Mouse (Mus musculus): Measurements from ENCODE around the gene E2f2.
A peak's percentile ranks its signal among the peaks of the same experiment; 100 is the strongest.

The E2f2 gene

DNA sequence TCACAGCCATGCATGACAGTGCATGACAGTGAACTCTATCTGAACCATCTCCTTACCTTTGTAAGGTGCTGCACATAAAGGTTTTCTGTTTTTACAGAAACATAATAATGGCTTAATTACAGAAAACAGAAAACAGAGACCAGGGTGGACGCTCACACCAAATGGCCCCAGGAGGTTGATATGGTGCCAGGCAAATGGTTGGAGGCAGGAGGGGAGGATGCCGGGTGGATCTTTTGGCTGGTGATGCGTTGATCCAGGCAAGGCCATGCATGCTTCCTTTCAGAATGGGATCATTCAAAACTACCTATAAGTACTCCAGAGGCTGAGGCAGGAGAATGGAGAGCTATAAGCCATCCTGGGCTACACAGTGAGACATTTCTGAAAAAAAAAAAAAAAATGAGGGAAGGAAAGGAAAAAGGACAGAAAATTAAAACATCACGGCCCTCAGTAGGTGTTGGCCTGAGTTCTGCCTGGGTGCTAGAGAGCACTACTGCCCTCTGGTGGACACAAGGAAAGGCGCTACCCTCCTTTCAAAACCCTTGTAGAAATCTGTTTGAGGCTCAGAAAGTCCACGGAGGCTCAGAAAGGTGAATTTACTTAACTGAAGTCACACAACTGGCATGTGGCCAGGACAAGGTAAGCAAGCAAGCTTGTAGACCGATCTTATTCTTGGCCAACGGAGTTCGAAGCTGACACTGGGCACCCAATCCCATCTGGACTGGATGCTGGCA is 27.5 kb downstream of the E2f2 start:
- DNase-seq (ENCODE audit: low read depth): peak; percentile 81

DNA sequence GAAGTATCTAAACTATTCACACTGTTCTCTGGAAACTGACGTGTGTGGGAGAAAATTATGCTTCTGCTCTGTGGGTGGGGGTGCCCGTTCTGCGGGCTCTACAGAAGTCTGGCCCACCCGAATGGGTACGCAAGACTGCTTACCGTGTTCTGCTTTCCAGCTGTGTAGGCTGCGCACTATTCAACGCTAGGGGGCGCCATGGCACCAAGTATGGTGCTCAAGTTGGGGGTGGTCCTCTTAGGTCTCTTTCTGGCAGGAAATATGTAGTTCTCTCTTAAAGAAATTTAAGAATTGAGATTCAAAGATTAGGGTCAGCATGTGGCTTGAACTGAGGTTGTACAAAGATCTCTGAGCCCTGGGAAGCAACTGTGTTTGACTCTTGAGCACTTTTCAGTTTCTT is 30.3 kb downstream of the E2f2 start:
- peak; percentile 90 for DNase-seq (ENCODE audit: low read depth)

DNA sequence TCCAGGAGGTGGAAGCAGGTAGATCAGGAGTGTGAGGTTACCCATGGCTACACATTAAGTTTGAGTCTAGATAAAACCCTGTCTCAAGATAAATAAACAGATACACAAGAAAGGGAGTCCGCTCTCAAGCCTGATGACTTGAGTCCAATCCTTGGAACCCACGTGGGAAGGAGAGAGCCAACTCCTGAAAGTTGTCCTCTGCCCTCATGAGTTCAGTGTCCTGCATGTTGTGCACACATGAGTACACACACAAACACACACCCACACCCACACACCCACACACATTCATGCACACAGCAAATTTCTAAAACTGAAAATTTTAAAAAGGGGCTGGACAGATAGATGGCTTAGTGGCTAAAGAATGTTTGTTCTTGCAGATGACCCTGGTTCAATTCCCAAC is 32.6 kb downstream of the E2f2 start:
- no peak for DNase-seq (ENCODE audit: low read depth)

DNA sequence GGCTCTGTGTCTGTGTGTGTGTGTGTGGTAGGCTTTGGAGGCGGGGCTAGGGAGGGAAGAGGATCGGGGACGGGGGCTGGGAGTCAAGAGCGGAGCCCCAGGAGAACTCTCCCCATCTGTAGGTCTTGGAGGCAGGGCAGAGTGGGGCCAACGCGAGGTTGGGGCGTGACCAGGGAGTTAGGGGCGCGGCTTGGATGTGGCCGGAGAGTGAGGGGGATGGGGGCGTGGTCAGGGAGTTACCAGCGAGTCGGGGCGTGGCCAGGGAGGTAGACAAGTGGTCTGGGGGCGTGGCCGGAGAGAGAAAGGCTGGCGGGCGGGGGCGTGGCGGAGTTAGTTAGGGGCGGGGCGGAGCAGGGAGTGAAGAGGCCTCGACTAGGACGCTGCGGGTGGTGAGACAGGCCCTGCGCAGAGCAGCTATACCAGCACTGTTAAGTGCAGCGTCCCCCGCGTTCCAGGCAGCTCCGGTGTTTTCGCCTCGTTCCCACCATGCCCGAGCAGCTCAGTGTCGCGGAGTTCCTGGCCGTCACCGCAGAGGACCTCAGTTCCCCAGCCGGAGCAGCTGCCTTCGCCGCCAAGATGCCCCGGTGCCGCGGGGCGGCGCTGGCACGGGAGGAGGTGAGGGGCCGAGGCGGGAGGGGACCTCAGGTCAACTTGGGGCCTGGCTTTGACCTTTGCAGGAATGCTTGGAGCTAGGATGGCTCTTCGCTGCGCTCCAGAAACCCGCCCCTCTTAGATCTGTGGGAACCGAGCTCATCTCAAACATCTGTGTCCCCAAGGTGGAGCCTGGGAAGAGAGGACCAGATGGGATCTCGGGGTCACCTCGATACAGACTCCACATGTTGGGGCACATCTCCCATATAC is 34.1 kb downstream of the E2f2 start, which contains the start of gene Asap3:
Gene Asap3, plus strand, starts transcription at position 333 of the 861 bp plus-strand sequence.
- peak; percentile 97 for DNase-seq (ENCODE audit: low read depth)

DNA sequence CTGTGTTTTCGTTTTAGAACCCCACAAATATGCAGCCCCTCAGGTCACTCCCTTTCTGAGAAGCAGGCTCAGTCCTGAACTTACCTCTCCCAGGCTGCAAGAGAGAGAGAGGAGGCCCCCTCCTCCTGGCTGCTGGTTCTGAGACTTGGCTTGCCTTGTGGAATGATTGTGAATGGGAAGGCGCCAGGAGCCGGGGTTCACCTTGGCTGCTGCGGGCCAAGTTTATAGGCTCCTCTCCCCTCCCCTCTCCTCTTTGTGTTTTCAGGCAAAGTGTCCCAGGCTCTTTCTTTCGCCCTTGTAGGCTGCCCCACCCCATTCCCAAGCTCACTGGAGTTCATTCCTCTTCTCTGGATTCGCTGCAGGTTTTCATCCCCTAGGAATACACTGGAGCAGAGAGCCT is 34.7 kb downstream of the E2f2 start:
- no peak for DNase-seq (ENCODE audit: low read depth)

DNA sequence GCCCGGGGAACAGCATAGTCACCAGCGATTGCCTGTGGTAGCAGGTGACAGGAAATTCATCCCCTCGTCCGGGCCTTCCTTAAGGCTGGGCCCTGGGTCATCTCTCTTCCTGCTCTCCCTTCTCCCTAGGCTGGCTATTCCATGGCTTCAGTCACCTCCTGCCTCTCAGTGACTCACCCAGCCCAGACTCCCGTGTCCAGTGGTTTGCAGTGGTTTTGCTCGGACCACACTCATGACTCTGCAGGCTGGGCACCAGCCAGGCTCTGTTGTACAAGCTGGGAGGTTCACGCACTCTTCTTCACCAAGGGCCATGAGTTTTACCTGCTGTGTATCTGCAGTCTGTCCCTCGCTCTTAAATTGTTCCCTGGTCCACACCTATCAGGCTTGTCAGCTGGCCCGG is 38.7 kb downstream of the E2f2 start:
- no peak for DNase-seq (ENCODE audit: low read depth)

DNA sequence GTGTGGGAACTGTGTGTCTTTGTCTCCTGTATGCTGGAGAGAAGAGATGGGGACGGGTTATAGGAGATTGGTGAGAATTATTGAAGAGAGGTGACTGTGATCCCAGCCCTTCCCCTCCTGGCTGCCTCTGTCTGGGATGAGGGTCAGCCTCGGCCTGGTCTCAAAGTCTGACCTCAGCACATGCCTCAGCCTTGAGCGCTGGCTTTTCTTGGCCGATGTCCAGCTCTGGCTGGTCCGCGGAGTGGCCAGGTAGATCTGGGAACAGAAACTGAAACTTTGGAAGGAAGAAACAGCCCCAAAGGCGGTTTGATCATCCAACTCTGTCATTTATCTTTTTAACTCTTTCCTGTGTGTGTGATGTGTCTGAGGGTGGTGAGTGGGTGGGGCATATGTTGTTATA is 41.4 kb downstream of the E2f2 start:
- DNase-seq (ENCODE audit: low read depth): no peak

DNA sequence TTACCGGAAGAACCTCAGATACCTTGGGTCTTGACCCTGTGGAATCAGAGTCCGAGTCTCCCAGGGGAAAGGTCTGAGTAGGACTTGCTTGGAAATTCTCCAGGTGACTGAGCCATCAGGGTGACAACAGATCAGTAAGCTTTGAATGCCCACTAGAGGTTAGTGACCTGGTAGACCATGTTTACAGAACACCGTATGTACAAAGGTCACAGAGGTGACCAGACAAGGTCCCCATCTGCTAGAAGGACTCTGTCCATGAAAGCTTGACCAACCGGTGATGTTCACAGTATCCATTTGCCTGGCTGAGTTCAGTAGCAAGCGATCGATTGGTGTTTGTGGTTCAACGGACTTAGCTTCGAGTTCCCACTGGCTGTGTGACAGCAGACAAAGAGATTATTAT is 42.6 kb downstream of the E2f2 start:
- no peak for DNase-seq (ENCODE audit: low read depth)

DNA sequence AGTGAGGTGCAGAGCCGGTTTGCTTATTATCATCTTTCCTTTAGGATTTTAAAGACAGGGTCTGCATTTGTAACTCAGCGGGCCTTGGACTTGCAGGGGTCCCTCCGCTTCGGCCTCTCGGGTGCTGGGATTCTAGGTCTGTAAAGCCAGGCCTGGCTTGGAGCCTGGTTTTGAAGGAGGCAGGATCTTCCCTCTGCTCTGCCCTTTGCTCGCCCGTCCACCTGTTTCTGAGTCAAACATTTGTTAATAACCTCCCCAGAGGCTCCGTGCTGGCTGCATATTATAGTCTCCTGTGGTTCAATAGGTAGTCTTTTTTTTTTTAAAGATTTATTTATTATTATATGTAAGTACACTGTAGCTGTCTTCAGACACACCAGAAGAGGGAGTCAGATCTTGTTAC is 43.4 kb downstream of the E2f2 start:
- no peak for DNase-seq (ENCODE audit: low read depth)

DNA sequence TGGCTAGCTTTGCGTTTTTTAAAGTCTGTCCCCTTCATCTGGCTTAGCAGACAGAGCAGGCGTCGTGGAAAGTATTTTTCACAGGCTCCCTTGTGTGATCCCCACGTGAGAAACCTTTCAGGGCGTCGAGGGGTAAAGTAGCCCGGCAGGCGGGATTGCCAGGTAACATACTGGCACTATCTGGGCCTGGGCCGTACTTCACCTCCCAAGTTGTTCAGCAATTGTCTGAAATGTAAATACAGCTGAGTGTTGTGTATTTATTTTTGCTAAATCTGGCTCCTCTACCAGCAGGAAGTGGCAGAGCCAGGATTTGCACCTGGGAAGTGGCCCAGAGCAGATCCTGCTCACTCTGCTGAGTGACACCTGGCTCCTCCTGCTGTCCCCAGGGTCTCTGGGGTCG is 44.9 kb downstream of the E2f2 start:
- no peak for DNase-seq (ENCODE audit: low read depth)

DNA sequence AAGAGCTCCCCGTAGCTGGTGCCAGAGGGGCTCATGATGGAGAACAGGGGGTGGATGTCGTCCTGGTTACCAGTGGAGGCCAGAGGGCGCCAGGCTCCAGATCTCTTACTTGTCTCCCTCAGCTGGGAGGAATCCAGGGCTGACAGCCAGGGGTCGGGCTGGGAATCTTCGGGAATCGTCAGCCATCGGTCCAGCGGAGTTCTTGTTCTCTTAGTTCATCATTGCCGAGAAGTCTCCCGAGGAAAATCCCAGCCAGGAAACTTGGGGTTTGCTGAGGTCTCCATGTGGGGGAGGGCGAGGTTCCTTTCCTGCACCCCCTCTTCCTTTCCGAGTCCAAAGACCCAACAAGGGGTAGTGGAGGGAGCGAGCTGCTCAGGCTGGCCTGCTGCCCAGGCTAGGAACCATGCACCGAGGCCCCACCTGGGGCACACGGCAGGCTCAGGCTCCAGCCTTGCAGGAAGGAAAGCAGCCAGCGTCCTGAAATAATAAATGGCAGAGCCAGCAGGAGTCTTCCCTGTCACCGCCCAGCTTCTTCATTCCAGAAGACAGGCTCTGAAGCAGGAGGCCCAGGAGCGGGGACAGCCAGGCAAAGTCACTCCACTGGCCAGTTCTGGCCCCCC is 46.5 kb downstream of the E2f2 start:
- DNase-seq (ENCODE audit: low read depth): peak; percentile 80

DNA sequence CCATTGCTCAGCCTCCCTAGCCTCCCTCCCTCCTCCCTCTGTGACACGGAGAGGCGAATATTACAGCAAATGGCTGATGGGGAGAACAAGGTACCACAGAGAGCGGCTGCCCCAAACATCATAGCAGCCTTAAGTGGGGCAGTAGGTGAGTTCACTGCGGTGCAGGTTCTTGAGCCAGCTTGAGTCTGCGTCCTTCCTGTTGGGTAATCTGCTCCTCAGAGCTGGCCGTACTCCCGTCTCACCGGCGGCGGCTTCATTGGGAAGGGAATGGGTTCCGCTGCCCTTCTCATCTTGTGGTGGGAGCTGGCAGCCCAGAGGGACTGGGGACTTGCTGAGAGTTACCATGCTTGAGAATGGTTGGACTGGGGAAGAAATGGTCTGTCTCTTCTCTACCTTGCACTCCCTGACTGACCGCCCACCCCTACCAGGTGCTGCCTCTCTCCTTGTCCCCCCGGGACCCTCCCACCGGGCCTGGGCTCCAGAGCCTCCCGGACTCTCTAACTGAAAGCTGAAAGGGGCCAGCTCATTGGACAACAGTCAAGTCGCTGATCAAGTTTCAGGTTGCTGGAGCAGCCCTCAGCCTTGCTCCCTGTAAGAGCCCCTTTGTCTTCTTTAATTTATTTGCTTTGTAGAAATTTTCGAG is 48.1 kb downstream of the E2f2 start:
- no peak for DNase-seq (ENCODE audit: low read depth)

DNA sequence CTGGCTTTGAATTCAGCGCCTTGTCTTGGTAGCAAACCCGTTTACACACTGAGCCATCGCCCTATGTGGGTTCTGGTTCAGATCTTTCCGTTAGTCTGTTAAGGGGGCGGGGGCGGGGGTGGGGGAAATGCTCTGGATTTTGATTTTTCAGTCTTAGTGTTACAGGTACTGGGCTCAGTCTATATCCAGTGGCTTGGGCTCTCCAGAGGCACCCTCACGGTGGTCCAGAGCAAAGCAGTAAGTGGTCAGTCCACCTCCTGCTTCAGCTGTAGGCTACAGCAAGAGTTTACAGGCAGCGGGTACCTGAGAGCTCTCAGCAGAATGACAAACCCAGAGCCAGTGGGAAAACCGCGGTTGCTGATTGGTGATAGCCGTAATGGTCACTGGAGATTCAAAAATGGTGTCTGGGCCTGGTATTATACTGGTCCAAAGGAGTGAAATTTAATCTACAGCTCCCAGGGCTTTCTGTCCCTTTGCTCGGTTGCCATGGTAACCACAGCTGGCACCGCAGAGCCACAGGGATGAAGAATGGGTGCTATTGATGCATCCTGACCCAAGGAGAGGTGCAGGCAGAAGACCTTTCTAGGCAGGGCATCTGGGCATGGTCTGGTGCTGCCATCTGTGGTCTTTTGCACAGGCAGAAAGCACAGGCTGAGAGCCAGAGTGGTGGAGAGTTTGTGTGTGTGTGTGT is 51.5 kb downstream of the E2f2 start:
- DNase-seq (ENCODE audit: low read depth): no peak

DNA sequence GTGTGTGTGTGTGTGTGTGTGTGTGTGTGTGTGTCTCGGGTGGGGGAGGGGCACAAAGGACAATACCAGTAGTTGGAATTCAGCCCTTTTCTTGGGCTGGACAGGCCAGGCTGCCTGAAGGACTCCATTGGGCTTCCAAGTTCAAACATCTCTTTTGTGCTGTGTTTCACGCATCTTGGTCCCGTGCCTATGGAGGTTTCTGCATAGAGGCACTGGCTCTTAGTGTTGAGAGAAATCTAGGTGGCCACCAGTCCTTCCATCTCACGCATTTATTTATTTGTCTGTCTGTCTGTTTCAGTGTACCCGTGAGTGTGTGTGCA is 52.0 kb downstream of the E2f2 start:
- DNase-seq (ENCODE audit: low read depth): no peak

DNA sequence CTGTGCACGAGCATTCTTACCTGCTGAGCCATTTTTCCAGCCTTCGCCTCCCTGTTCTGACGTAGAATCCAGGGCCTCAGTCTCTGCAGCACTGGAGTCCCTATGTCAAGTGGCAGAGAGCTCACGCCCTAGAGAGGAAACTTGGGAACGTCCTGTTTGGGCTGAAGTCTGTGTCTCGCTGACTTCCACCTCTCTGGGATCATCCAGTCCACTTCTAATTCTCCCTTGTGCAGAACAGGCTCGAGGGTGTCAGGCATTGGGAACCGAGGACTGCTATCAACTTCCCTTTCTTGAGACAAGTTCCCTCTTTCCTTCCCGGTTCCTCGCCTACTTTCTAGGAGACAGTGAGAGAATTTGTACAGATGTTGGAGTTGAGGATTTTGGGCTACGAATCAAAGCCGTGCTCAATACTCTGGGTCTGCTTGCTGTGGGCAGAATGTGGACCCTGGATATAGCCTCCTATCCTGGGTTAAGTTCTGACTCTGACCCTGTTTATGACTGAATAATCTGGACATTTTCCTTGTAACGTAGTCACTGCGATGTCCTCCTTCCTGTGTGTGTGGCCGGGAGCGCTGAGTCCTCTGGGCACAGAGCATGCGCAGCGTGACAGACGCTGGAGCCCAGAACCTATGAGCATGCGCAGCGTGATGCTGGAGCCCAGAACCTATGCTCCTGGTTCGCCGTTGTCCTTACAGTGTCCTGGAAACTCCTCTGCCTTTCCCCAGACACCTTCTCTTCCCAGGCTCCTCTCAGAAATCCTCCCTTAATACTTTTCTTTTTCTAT is 52.7 kb downstream of the E2f2 start:
- DNase-seq (ENCODE audit: low read depth): no peak

DNA sequence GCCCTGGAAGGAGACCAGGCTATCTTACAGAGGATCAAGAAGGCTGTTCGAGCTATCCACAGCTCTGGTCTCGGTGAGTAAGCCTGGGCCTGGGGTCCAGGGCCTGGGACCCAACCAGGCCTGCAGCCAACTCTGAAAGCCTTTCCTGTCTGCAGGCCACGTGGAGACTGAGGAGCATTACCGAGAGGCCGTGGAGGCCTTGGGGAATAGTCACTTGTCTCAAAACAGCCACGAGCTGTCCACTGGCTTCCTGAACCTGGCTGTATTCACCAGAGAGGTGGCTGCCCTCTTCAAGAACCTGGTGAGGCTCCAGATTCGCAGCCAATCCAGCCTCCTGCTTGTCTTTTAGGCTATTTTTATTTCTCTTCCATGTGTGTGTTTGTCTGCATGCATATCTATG is 55.2 kb downstream of the E2f2 start:
- no peak for DNase-seq (ENCODE audit: low read depth)

DNA sequence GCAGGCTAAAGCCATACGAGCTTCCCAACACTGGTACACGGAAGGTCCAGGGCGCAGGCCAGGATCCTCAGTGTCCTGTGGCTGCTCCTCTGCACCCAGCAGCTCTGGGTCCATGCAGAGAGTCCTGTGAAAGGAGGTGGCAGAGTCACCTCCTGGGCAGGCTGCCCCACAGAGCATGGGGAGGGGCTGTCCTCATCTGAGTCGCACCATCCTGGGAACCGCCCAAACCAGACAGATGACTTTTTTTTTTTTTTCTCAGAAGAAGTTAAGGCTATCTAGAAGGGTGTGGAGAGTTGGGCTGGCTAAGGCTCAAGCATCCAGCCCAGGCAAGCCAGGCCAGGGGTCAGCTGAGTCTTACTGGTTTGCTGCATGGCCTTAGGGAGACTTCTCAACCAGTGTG is 56.4 kb downstream of the E2f2 start:
- peak; percentile 34 for DNase-seq (ENCODE audit: low read depth)

DNA sequence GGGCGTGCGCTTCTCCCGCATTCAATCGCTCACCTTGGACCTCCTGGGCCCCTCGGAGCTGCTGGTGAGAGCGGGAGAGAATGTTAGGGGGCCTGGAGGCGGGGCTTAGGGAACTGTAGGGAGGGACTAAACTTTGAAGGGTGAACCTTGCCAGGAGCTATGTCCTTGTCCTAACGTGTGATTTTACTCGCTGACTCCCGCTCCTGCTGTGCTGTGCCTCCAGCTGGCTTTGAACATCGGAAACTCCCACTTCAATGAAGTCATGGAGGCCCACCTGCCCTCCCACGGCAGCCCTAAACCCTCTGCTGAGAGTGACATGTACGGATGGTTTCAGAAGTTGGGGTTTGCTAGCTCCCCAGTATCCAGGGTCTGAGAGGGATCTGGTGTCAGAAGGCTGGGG is 66.5 kb downstream of the E2f2 start:
- no peak for DNase-seq (ENCODE audit: low read depth)

DNA sequence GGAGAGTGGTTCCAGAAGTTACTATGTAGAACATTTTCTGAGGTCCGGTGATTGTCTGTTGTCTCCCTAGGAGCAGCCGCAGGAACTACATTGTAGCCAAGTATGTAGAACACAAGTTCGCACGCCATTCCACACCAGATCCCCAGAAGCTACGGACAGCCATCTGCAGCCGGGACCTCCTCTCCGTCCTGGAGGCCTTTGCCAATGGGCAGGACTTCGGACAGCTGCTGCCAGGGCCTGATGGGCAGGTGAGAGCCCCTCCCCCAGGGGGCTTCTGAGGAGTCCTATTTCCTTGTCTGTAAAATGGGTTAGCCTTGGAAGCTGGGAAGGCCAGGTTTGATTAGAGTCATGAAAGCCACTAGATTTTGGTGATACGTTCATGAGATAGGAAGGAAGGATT is 66.9 kb downstream of the E2f2 start:
- no peak for DNase-seq (ENCODE audit: low read depth)

DNA sequence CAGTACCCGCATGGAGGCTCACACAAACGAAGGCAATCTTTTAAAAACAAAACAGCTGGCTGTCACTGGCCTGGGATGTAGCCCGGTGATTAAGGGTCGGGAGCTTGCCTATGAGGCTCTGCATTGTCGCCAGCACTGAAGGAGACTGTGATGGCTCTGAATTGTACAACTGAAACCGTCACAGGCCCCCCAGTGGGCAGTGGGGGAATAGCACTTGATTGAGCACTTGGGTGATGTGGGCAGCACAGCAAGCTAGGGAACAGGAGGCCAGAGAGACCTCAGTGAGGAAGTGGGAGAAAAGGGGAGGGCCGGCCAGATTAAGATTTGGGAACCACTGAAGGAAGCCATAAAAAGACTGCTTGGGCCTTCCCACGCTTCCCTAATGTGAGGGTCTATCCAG is 67.4 kb downstream of the E2f2 start:
- DNase-seq (ENCODE audit: low read depth): peak; percentile 81

DNA sequence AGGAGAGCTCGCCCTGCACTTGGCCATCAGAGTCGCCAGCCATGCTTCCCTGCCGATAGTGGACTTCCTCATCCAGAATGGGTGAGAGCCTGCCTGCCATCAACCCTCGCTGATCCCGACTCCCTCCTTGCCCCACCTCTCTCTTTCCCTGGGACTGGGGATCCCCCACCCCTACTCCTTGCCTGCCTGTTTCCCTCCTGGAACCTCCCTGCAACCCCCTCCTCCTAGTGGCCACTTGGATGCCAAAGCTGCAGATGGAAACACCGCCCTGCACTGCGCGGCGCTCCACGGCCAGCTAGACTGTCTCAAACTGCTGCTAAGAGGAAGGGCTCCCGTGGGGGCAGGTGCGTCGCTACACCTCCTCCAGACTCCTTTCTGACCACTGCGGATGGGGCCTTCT is 67.9 kb downstream of the E2f2 start:
- no peak for DNase-seq (ENCODE audit: low read depth)

Data from NIH3T3 (cell line).